Mouse (Mus musculus): ENCODE measurements around the gene Zfp839. TPM values are rescaled to one million over a fixed set of nuclear protein-coding genes. Genes with fewer than 3 reads are reported as not detected.

The Zfp839 gene
- total and polyA plus RNA-seq, 3 experiments: 4.2 to 5.0 TPM; not detected in 1

DNA sequence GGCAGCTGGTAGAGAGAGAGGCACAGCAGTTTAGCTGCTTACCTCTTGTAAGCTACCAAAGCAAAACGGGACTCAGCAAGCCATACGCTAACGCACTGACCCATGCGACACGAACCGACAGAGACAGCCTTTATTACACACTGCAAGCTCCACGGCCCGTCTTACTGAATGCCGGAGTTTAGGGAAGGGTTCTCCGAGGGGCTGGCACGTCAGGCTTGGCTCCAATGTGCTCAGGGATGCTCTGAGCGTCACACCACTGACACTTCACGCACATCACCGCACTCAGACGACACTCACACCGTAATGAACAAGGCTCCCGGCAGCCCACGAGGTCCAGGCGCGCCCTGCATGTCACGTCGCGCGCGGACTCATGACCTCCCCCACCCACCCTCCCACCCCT, 38.6 kb downstream of the Zfp839 start:
- Histone ChIP-seq H3K4me3 (ENCODE audit: control insufficient read depth in 1 of 2, insufficient read depth in 1 of 2, low read depth in 2 of 2, low read length in 2 of 2) (peak overlapping the region; percentile 77 to 97), H3K36me3 (ENCODE audit: control insufficient read depth in 1 of 2, insufficient read depth in 2 of 2, low read length in 2 of 2) (peaks cover 0 to 10% of the 10 kb centered on the region in 2 experiments; a peak in 2 of 4 replicates), H3K9ac (ENCODE audit: control insufficient read depth, low read depth, low read length, poor library complexity, severe bottlenecking) (peak overlapping the region; percentile 86), H3K27ac (ENCODE audit: control insufficient read depth, low read depth, low read length) (peak overlapping the region; percentile 54), H3K79me2 (ENCODE audit: control insufficient read depth, insufficient read depth, low read length, poor library complexity) (peaks cover 37% of the 10 kb centered on the region), H3K27me3 (ENCODE audit: control insufficient read depth in 1 of 2, insufficient read depth in 2 of 2, low read length in 2 of 2) (no peaks in the 10 kb centered on the region), H3K9me3 (replicated peaks; ENCODE audit: insufficient read depth, low read length) (no peaks in the 10 kb centered on the region), H3K4me1 (ENCODE audit: control insufficient read depth in 1 of 2, insufficient read depth in 2 of 2, low read length in 2 of 2) (peaks cover 0 to 10% of the 10 kb centered on the region in 2 experiments; a peak in 3 of 4 replicates)
- TF ChIP-seq MYC (IDR thresholded peaks at IDR 0.05; ENCODE audit: low read depth, low read length) (peak; percentile 62; the same call in 1 of the 2 replicates), ZKSCAN1 (IDR thresholded peaks at IDR 0.05; ENCODE audit: low read depth, low read length) (no peak)
- DNase-seq (ENCODE audit: low read depth, low spot score): peak; percentile 59

- Histone ChIP-seq H3K9me3 (replicated peaks; ENCODE audit: insufficient read depth, low read length) (no peaks in the 10 kb centered on the region), H3K4me1 (ENCODE audit: control insufficient read depth in 1 of 2, insufficient read depth in 2 of 2, low read length in 2 of 2) (peaks cover 0 to 10% of the 10 kb centered on the region in 2 experiments; a peak in 3 of 4 replicates), H3K79me2 (ENCODE audit: control insufficient read depth, insufficient read depth, low read length, poor library complexity) (peaks cover 37% of the 10 kb centered on the region), H3K9ac (ENCODE audit: control insufficient read depth, low read depth, low read length, poor library complexity, severe bottlenecking) (peak within 1 kb of the TSS; percentile 87), H3K27ac (ENCODE audit: control insufficient read depth, low read depth, low read length) (peak within 1 kb of the TSS; percentile 54), H3K27me3 (ENCODE audit: control insufficient read depth in 1 of 2, insufficient read depth in 2 of 2, low read length in 2 of 2) (no peaks in the 10 kb centered on the region), H3K4me3 (ENCODE audit: control insufficient read depth in 1 of 2, insufficient read depth in 1 of 2, low read depth in 2 of 2, low read length in 2 of 2) (peak within 1 kb of the TSS; percentile 81 to 97), H3K36me3 (ENCODE audit: control insufficient read depth in 1 of 2, insufficient read depth in 2 of 2, low read length in 2 of 2) (peaks cover 0 to 10% of the 10 kb centered on the region in 2 experiments; a peak in 2 of 4 replicates)
- peak; percentile 99 for DNase-seq (ENCODE audit: low read depth, low spot score)
- TF ChIP-seq RCOR1 (IDR thresholded peaks at IDR 0.05; ENCODE audit: low read depth, low read length): no peak
- no peak for TF ChIP-seq RAD21 (IDR thresholded peaks at IDR 0.05; ENCODE audit: low read depth, low read length)
- TF ChIP-seq BHLHE40 (IDR thresholded peaks at IDR 0.05; ENCODE audit: borderline replicate concordance, low read depth, low read length): no peak
- TF ChIP-seq UBTF (IDR thresholded peaks at IDR 0.05; ENCODE audit: borderline replicate concordance, insufficient read depth, low read depth, low read length): 0 out of 2 replicates have a peak, but pooled peaks have one; percentile 32
- peak; percentile 93 for TF ChIP-seq HCFC1 (IDR thresholded peaks at IDR 0.05; ENCODE audit: low read depth, low read length)
- TF ChIP-seq MAX (IDR thresholded peaks at IDR 0.05; ENCODE audit: low read length): peak; percentile 79; the same call in 1 of the 2 replicates
- TF ChIP-seq ETS1 (IDR thresholded peaks at IDR 0.05; ENCODE audit: low read depth, low read length): peak; percentile 63; the same call in 1 of the 2 replicates
- peak; percentile 76 for TF ChIP-seq TBP (IDR thresholded peaks at IDR 0.05; ENCODE audit: low read depth, low read length)
- peak; percentile 99 for TF ChIP-seq SIN3A (IDR thresholded peaks at IDR 0.05; ENCODE audit: low read length)
- peak; percentile 77 for TF ChIP-seq POLR2AphosphoS2 (IDR thresholded peaks at IDR 0.05; ENCODE audit: low read length)
- no peak for TF ChIP-seq USF1 (IDR thresholded peaks at IDR 0.05; ENCODE audit: low read depth, low read length)
- TF ChIP-seq POLR2AphosphoS5 (IDR thresholded peaks at IDR 0.05; ENCODE audit: borderline replicate concordance, low read depth, low read length): no peak
- no peak for TF ChIP-seq TAL1 (IDR thresholded peaks at IDR 0.05; ENCODE audit: low read length)
- peak; percentile 74; the same call in 1 of the 2 replicates for TF ChIP-seq MYC (IDR thresholded peaks at IDR 0.05; ENCODE audit: low read depth, low read length)
- TF ChIP-seq ZNF384 (IDR thresholded peaks at IDR 0.05; ENCODE audit: low read depth, low read length): no peak
- no peak for TF ChIP-seq GABPA (IDR thresholded peaks at IDR 0.05; ENCODE audit: low read depth, low read length)
- peak; percentile 39; the same call in 1 of the 2 replicates for TF ChIP-seq ZMIZ1 (IDR thresholded peaks at IDR 0.05; ENCODE audit: low read depth, low read length)
- no peak for TF ChIP-seq ZKSCAN1 (IDR thresholded peaks at IDR 0.05; ENCODE audit: low read depth, low read length)
- peak in 1 of 2 experiments; percentile 8; a peak in 1 of 4 replicates for TF ChIP-seq EP300 (IDR thresholded peaks at IDR 0.05; ENCODE audit: low read depth in 1 of 2, low read length in 2 of 2)
- peak; percentile 84; the same call in 1 of the 2 replicates for TF ChIP-seq MAZ (IDR thresholded peaks at IDR 0.05; ENCODE audit: low read depth, low read length)
- no peak; the same call in 1 of the 2 replicates for TF ChIP-seq E2F4 (IDR thresholded peaks at IDR 0.05; ENCODE audit: borderline replicate concordance, low read depth, low read length)
- peak; percentile 79 to 91 for TF ChIP-seq POLR2A (IDR thresholded peaks at IDR 0.05; ENCODE audit: control insufficient read depth in 1 of 2, insufficient read depth in 1 of 2, low read depth in 1 of 2, low read length in 2 of 2, poor library complexity in 1 of 2)
- TF ChIP-seq MEF2A (IDR thresholded peaks at IDR 0.05; ENCODE audit: extremely low read depth, insufficient replicate concordance, low read depth, low read length, poor library complexity, severe bottlenecking): no peak
- TF ChIP-seq MYB (IDR thresholded peaks at IDR 0.05; ENCODE audit: low read depth, low read length): no peak
- TF ChIP-seq USF2 (IDR thresholded peaks at IDR 0.05; ENCODE audit: borderline replicate concordance in 1 of 2, insufficient read depth in 1 of 2, low read depth in 1 of 2, low read length in 2 of 2): no peak
- no peak for TF ChIP-seq JUND (IDR thresholded peaks at IDR 0.05; ENCODE audit: low read depth, low read length)
- no peak for TF ChIP-seq GATA1 (IDR thresholded peaks at IDR 0.05; ENCODE audit: low read depth, low read length)
These were observed 39.3 kb downstream of the Zfp839 start, which contains the start of the genes Cinp and Tecpr2 for GRCm38 (mm10) chr12:110889036-110890020. Cinp (minus strand) TSS chr12:110889145. Tecpr2 (plus strand) TSS chr12:110889264.
